Mouse (Mus musculus) megakaryocyte, embryonic 14.5 days (primary cell): ENCODE measurements at regions not wholly inside any gene's neighbourhood (a gene's known extent, or its start where the extent isn't known, plus 50 kb on each side); places are given as distances from the start of the nearest gene placed in this dataset.

Source experiments
- FLI1 ChIP-seq: IDR thresholded peaks from 2 replicates; pipeline ENCODE4 v1.6.1; 2012; ENCODE audit warnings: low read length, inconsistent platforms, mixed read lengths
- GATA1 ChIP-seq: IDR thresholded peaks from 3 replicates; pipeline ENCODE4 v1.6.1; 2012; ENCODE audit warnings: mixed read lengths, low read length, inconsistent platforms, borderline replicate concordance

DNA sequence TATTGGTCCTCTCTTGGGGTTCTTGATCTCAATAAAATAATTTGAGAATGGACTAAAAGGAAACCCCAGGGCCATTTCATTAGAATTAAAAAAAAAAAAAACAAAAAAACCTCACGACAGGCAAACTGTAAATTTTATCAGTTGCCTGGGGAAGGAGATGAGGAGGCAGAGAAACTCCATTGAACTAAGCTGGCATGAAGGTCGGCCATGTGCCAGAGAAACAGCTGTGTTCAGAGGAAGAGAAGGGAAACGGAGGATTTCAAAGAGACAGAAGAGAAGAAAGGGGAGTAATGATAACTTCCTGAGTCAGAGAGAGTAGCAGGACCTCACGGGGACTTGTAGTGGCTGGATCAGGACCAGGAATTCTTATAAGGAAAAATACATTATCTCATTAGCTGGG is 377.7 kb downstream of the Eipr1 start:
- TF ChIP-seq GATA1 = no peak
- TF ChIP-seq FLI1 = no peak
